ENCODE assay signal across 8 mouse cellular contexts in the genomic region with DNA sequence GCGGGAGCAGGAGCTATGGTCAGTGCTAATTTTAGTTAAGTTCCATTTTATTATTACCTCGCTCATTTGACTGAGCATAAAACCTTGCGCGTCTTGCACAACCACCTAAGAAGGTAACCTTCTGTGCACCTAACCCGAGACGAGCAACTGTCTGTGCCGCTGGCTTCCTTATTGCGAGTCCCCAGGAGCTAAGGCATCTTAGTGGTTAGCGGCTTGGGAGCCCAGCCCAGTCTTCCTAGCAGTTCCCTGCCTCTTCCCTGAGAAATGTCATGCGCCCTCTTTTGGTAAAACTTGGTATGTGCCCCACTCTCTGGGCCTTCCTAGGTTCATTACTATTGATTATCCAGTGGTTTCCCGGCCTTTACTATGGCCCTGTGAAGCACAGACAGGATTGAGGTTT. TPM values are rescaled to one million over a fixed set of nuclear protein-coding genes. Genes with fewer than 3 reads are reported as not detected.
DNase-seq lines count a peak whose midpoint lies in the region; ATAC-seq lines count a peak whose summit lies in the region.

No protein-coding gene starts in this region.

- peak overlapping the region; percentile 28 for H3K9ac ChIP-seq in hindbrain, embryonic 14.5 days

- peak overlapping the region; percentile 16 for H3K4me3 ChIP-seq in hindbrain, embryonic 14.5 days (replicated peaks; ENCODE audit: low read length)

- no peaks in the 10 kb centered on the region for H3K9me3 ChIP-seq in hindbrain, embryonic 14.5 days (ENCODE audit: control insufficient read depth, low read length)

- peak overlapping the region; percentile 71 for H3K4me2 ChIP-seq in hindbrain, embryonic 14.5 days (replicated peaks)

- ATAC-seq in hindbrain, embryonic 14.5 days (ENCODE audit: low FRiP score), result no peak

- H3K36me3 ChIP-seq in hindbrain, embryonic 14.5 days (replicated peaks; ENCODE audit: control insufficient read depth, insufficient read depth), result peaks cover 3% of the 10 kb centered on the region

- H3K27me3 ChIP-seq in hindbrain, embryonic 14.5 days (ENCODE audit: control insufficient read depth, insufficient read depth, low read length), result no peaks in the 10 kb centered on the region

- WGBS in hindbrain, embryonic 14.5 days, result under 1% methylated on average over 11 of the region's 11 CpGs

- H3K27ac ChIP-seq in hindbrain, embryonic 14.5 days, result no peak overlapping the region

- DNase-seq in ZHBTc4 (ENCODE audit: low read depth, low spot score), result peak; percentile 91
- DNase-seq in cerebellum, postnatal 25 days, result peak; percentile 88 to 92
- DNase-seq in frontal cortex, postnatal 36 days (ENCODE audit: low spot score in 2 of 2), result peak; percentile 86 to 87
- peak; percentile 85 for DNase-seq in hindbrain, embryonic 14.5 days (ENCODE audit: low spot score)
- peak; percentile 69 to 85 for DNase-seq in layer of hippocampus, postnatal 25 days (ENCODE audit: extremely low spot score in 1 of 2, low spot score in 1 of 2)
- peak; percentile 88 for DNase-seq in lung, postnatal 25 days (ENCODE audit: low spot score)
- peak; percentile 96 for DNase-seq in retina, embryonic 14.5 days (ENCODE audit: low spot score)
- peak; percentile 54 to 61 for DNase-seq in thymus, postnatal 36 days

- peaks cover 14% of the 10 kb centered on the region; the same call in 1 of the 2 replicates for H3K4me1 ChIP-seq in hindbrain, embryonic 14.5 days (replicated peaks; ENCODE audit: control insufficient read depth, insufficient read depth, low read length)

RNA-seq across cellular contexts. Expression of a gene that starts 0.9 kb away (rescaled TPM):
- 22.7 and 25.2 TPM in 2 replicates for polyA plus RNA-seq in hindbrain, embryonic 14.5 days (2014; fragmentation: Nextera tagmentation; extraction: Ambion mirVana)
- 100 to 1,000 TPM; 114 to 118 TPM for total RNA-seq in layer of hippocampus, postnatal 25 days (2021)

RNA-seq across cellular contexts. Expression of a gene that starts 32.4 kb away (rescaled TPM):
- polyA plus RNA-seq in hindbrain, embryonic 14.5 days (2014; fragmentation: Nextera tagmentation; extraction: Ambion mirVana), result 130 and 135 TPM in 2 replicates
- 10 to 100 TPM; 48.4 to 49.1 TPM for total RNA-seq in layer of hippocampus, postnatal 25 days (2021)

RNA-seq across cellular contexts. Expression of a gene that starts 34.5 kb away (rescaled TPM):
- polyA plus RNA-seq in hindbrain, embryonic 14.5 days (2014; fragmentation: Nextera tagmentation; extraction: Ambion mirVana), result 15.6 and 16.9 TPM in 2 replicates
- 10 to 100 TPM; 11.7 to 15.6 TPM for total RNA-seq in layer of hippocampus, postnatal 25 days (2021)

RNA-seq across cellular contexts. Expression of a gene that starts 51.3 kb away (rescaled TPM):
- 27.1 and 27.5 TPM in 2 replicates for polyA plus RNA-seq in hindbrain, embryonic 14.5 days (2014; fragmentation: Nextera tagmentation; extraction: Ambion mirVana)
- total RNA-seq in layer of hippocampus, postnatal 25 days (2021), result 100 to 1,000 TPM; 926 to 939 TPM
